Mouse (Mus musculus): ENCODE measurements at regions not wholly inside any gene's neighbourhood (a gene's known extent, or its start where the extent isn't known, plus 50 kb on each side); places are given as distances from the start of the nearest gene placed in this dataset.

DNA sequence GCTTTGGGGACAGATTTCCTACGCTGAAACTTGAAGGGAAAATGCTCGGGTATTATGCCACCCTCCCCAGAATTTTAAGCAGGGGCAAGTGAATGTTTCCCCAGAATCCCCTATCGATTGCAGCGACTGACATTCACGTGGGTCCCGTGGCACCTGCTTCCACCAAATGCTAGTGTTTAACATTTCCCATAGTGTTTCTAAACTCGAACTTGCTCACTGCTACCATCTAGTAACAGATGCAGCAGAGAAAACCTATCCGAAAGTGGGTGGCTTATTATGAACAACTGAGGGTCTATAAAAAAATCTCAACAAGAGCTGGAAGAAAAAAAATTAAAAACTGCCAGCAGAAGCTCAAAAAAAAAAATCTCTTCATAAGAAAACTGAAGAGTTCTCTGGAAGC lies 284.2 kb downstream of the Rnf144a start:
- DNase-seq, result no peak

- no peak for DNase-seq
Measured at GRCm38 (mm10) chr12:26130011-26130410, 285.0 kb downstream of the Rnf144a start.

GRCm38 (mm10) chr12:26129511-26129910 lies 285.5 kb downstream of the Rnf144a start:
- DNase-seq, result no peak

DNA sequence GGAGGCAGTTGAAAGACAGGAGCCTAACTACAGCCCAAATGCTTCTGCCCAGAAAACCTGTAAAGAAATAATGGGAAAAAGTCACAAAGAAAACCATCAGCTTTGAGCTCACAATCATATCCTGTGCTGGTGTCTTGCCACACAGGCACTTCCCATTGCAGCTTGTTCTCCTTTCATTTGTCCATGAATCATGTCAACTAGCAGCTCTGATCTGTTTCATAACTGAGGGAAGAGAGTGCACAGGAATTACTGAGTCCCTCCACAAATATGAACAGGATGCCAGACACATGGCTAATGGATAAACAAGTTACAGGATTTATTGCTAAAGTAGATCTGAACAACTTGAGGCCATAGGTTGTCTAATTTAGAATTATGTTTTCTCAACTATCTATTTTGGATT lies 286.2 kb downstream of the Rnf144a start:
- no peak for DNase-seq

DNA sequence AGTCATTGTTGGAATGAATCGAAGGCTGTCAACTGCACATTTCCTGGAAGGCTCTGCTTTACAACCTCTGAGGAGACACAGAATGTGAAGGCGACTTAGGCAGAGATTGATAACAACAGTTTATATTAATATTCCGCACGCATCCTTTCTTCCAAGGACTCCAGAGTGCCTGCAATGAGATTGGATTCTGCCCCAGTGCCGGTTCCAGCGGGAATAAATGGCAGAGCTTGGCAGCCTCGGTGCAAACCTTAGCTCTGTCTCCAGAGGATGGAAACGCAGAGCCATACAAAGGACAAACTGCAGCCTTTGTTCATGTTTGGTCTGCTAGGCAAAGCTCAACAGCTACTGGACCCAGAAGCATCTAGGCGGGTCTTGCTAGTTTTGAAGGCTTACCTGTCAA lies 288.8 kb downstream of the Rnf144a start:
- no peak for DNase-seq

GRCm38 (mm10) chr12:26124211-26124610 lies 290.8 kb downstream of the Rnf144a start:
- DNase-seq, result no peak

- DNase-seq, result no peak
Measured at GRCm38 (mm10) chr12:26115339-26115912, 299.6 kb downstream of the Rnf144a start.

DNA sequence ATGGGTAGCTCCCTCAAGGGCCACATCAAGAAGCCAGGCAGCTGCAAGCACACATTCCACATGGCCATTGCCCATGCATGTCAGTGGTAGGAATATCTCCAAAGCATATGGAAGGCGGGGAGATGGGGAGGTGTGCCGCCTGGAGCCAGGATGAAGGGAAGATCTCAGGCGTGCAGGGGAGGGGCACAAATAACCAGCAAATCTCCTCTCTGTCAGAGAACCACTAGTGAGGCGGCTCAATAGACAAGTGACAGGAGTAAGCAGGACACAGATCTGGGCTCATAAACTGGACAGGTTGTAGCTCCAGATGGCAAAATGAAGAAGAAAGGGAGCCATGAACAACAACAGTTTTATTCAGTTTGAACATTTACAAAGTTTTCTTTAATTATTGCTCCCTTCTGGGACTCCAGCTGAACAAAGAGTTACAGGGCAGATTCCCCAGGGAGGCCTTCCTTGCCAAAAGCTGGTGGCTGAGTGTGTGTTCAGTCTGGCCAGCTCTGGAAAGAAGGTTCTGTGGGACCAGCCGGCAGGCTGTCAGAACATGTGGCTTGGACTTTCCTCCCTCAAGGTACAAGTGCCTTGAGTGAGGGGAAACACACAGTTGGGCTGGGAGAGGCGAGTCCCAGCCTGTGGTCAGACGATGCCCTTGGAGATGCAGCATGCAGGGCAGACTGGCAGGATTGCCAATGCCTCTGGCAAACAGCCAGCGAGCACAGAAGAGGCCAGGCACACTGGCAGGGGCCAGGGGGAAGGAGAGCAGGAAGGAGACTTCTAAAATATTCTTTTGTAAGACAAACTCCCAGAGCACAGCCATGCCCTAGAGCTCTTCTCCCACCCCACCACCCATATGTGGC lies 302.7 kb downstream of the Rnf144a start:
- DNase-seq, result peak; percentile 4 to 57

DNA sequence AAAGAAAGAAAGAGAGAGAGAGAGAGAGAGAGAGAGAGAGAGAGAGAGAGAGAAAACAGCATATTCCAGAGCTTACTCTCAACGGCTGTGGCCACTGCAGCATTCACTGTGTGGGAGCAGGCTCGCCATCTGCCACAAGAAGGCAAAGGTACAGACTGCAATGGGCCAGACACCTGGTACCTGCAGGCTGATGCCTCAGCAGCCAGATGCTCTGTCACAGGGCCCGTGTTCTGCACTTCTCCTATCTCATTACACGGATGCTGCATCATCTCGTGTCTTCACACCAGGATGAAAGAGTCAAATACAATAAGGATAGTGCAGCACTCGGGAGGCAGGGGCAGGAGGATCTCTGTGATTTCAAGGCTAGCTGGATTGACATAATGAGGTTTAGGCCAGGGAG lies 305.2 kb downstream of the Rnf144a start:
- DNase-seq, result no peak

- DNase-seq, result no peak
Measured at GRCm38 (mm10) chr12:26104372-26104771, 310.7 kb downstream of the Rnf144a start.

GRCm38 (mm10) chr12:26102384-26102783 lies 312.7 kb downstream of the Rnf144a start:
- DNase-seq, result no peak

- DNase-seq, result no peak
Measured at GRCm38 (mm10) chr12:26100140-26100539, 314.9 kb downstream of the Rnf144a start.

- DNase-seq, result no peak
Measured at GRCm38 (mm10) chr12:26099176-26099575, 315.9 kb downstream of the Rnf144a start.

GRCm38 (mm10) chr12:26092311-26092710 lies 322.7 kb downstream of the Rnf144a start:
- no peak for DNase-seq

DNA sequence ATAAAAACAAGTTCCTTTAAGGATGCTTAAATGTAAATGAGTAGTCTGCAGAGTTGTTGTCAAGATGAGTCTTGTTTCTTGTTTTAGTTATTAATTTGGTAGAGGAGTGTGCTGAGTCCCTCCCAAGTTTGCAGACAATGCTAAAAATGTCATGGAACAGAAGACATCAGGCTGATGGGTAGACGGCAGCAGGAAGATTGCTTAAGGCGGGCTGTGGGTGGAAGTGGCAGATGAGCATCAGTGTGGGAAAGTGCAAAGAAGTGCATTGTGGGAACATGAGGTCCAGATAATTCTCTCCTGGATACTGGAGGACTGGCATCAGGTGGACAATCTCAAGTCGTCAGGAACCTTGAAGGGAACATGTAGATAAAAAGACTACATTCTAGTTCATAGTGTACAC lies 323.2 kb downstream of the Rnf144a start:
- no peak for DNase-seq

DNA sequence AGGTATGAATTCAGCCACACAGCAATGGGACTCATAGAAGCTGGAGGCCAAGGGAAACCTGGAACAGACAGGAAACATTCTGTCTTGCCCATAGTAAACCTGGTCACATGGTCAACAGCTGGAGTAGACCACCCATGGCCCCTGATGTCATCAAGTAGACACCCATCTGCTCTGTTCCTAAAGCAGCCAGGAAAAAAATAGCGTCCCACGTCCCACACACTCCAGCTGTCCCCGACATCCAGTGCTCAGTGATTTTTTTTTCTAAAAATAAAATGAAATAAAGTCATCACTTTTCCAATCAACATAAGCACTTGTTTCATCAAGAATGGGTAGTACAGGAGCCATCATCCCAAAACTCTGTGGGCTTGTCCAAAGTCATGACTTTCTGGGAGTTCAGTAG lies 326.7 kb downstream of the Rnf144a start:
- no peak for DNase-seq

- DNase-seq, result no peak
Measured at GRCm38 (mm10) chr12:26086923-26087322, 328.1 kb downstream of the Rnf144a start.

GRCm38 (mm10) chr12:26086414-26086813 lies 328.6 kb downstream of the Rnf144a start:
- no peak for DNase-seq

- no peak for DNase-seq
Measured at GRCm38 (mm10) chr12:26079061-26079625, 335.9 kb downstream of the Rnf144a start.

DNA sequence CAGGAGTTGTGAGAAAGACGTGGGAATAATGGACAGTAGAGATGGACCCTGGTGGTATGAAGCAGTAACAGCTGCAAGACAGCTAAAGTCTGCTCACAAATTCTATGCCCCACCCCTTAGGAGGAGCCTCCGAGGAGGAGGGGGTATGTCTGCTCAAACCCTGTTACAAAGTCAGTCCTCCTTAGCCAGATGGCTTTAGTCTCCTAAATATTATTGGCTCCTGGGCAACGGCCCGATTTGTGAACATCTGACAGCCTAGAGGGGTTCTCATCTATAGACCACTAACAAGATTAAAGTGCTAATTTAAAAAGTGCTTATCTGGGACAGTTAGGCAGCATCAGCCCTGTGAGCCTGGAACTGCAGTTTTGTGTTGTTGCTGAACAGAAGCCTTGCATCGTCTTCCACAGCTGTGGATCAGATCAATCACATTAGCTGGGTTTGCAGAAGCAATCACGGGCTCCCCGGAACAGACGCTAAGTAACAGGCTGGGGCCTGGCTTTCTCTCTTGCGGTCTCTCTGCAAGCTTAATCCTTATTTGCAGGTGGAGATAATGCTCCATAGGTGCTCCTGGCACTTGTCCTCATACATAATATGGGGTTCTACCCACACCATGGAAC lies 339.3 kb downstream of the Rnf144a start:
- DNase-seq, result no peak

DNA sequence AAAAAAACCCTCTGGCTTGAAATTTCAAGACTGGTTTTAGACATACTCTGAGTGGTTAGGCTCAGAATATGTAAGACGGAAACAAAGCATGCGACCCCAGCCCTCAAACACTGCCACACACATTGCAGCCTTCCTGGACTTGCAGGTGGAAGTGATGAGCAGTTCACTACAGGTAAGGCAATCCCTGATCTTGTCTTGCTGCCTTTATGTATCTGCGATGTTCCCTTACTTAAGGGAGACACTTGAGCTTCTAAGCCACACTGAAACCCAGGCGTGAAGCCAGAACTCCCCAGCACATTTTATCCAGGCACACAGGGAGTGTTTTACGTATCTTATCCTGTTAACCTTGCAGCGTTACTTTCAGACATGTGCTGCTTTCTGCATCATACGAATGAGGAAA lies 342.9 kb downstream of the Rnf144a start:
- DNase-seq, result no peak

DNA sequence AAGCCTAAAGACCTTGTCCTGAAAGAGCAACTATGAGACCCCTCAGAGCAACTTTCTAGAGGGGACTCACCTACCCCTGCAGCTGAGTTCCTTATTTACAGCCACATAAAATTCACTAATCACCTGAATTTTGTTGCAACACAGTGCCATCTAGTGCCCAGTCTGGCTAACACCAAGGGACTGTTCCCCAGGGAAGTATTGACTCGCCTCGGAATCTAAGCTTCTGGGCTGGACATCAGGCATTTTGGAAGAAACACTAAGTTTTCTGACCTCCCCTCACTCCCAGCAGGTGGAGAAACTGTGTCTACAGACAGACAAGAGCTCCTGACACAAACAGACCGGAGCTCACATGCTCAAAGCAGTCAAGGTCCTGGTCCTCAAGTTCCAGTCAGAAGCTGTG lies 343.4 kb downstream of the Rnf144a start:
- DNase-seq, result peak; percentile 28 to 74

- no peak for DNase-seq
Measured at GRCm38 (mm10) chr12:26068685-26069008, 346.4 kb downstream of the Rnf144a start.
